Mouse (Mus musculus) adrenal gland, adult 2 months (tissue): ENCODE measurements around the gene Shc1. TPM values are rescaled to one million over a fixed set of nuclear protein-coding genes. Genes with fewer than 3 reads are reported as not detected.

Experiments used
- DNase-seq: peaks from one replicate; pipeline ENCODE4 v3.0.0; 2021
- long read RNA-seq: library from polyadenylated mRNA; stranded (forward); transcript quantifications from one replicate; pipeline ENCODE4 v2.0.0, GENCODE M21; 2021
- polyA plus RNA-seq: library from polyadenylated mRNA; depleted of rRNA; stranded (reverse); fragments of >200 nt; gene quantifications from 2 replicates; pipeline ENCODE4 v1.2.3, GENCODE M21; 2012; rRNA removed
- total RNA-seq, 2 experiments: library from RNA; stranded (reverse); gene quantifications; 2 replicates each; pipeline ENCODE4 v1.2.3; 2021

Shc1 gene
- total RNA-seq (100 to 1,000 TPM in 1 of 2 experiments, 10 to 100 TPM in 1; 69.6 to 113 TPM), polyA plus RNA-seq (62.6 and 67.4 TPM in 2 replicates)
- long read RNA-seq, transcript Shc1-202 (12 exons, 2,617 nt) = minor isoform, 31 of 110 reads
- long read RNA-seq, transcript Shc1-201 (13 exons, 3,250 nt) = major isoform, 49 of 110 reads
- long read RNA-seq, partial matches to known transcripts = 26 of 110 reads
- long read RNA-seq, other reads (novel, unspliced or antisense) = 4 of 110 reads

DNA sequence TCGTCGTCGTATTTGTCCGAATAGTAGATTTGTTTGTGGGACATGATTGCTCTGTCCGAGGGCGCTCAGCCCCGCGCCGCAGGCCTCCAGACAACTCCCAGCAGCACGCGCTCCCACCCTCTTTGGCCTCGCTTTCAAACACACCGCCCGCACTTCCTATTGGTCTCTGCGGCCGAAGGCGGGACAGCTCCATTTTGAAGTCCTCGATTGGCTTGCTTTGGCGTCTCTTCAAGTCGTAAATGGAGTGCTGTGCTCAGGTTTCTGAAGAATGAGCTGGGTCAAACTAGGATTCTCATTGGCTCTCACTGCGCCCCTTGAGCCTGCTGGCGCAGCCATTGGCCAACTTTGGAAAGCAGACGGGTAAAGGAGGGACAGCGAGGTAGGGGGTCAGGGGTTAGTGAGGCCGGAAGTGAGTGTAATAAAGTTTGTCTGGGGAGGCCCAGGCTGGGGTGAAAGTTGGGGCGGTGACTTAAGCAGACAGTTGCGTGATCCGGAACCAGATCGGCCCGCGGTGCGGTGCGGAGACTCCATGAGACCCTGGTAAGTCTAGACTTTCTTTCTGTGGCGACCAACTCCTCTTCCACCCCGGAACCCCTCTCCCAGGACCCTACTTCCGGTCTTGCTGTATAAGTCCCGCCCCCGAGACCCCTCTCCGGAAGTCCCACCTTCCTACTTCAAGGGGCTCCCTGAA is at the start of gene Shc1, which contains the start of gene Cks1b:
Gene Shc1, plus strand, starts transcription at position 274 of the 691 bp plus-strand sequence.
Gene Cks1b, minus strand, starts transcription at position 214 of the 691 bp plus-strand sequence.
- DNase-seq = peak; percentile 96

DNA sequence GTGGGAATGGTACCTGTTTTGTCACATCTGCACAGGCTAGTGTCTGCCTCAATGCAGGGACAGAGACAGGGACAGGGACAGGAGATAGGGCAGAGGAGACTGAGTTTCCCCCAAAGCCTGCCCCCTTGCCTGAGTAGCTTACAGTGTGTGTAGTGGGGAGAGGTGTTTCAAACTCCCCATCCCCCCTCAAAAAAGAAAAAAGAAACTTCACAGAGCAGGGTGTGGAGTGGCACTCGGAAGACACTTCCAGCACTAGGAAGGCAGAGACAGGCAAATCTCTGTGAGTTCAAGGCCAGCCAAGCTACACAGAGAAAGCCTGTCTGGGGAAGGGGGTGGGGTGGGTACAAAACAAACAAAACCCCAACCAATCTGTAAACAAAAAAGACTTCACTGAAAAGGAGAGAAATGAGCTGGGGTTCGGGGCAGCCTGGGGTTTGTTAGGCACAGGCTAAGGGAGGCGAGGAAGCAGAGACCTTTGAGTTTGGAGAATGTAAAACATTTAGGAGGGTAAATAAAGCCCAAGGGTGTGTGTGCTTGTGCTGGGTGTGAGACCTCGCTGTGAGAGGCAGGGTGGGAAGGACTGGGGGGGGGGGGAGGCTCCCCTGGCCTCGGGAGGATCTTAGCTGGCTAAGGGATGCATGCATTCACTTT is 44.5 kb upstream of the Shc1 start:
- no peak for DNase-seq

DNA sequence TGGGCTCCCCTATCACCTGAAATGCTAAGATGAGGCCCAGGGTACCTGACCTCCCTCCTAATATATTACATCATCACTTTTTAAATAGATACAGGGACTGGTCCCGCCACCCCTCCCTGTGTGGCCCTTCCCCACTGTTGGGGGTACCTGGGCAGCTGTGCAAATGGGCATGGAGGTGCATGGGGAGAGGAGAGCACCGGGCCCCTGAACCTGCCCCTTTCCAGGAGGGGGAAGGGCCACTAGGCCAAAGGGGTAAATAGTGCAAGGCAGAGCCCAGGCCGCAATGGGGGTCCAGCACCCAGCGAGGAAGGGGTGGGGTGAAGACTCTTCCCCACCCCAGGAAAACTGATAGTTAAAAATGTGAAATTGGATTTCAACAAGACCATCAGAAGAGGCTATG is 40.4 kb upstream of the Shc1 start:
- DNase-seq = no peak

DNA sequence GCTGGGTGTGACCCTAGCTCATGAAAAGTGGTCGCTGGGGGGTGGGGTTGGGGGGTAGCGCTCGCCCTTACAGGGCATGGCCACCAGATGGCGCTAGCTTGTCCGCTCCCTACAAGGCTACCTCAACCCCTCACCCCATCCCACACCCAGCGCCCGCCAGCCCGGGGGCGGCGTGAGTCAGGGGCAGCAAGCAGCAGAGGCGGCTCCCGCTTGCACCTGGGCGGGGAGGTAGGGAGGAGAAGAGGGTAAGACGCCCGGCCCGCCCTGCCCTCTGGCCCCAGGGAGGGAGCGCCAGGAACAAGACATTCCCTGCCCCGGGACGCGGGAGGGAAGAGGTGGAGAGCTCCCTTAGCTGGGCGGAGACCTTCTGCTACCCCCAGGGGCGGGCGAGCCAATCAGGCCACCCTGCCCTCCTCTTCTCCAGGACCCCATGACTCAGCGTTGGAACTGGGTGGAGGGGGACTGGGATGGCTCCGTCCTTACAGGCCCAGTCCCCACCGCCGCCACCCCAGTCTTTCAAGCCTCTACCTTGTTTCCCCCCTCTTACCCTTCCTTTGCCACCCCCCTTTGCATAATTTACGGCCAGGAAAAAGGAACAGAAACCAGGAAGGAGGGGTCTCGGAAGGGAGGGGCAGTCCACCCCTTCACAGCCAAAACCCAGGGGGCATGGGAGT is 39.7 kb upstream of the Shc1 start:
- DNase-seq = peak; percentile 83

DNA sequence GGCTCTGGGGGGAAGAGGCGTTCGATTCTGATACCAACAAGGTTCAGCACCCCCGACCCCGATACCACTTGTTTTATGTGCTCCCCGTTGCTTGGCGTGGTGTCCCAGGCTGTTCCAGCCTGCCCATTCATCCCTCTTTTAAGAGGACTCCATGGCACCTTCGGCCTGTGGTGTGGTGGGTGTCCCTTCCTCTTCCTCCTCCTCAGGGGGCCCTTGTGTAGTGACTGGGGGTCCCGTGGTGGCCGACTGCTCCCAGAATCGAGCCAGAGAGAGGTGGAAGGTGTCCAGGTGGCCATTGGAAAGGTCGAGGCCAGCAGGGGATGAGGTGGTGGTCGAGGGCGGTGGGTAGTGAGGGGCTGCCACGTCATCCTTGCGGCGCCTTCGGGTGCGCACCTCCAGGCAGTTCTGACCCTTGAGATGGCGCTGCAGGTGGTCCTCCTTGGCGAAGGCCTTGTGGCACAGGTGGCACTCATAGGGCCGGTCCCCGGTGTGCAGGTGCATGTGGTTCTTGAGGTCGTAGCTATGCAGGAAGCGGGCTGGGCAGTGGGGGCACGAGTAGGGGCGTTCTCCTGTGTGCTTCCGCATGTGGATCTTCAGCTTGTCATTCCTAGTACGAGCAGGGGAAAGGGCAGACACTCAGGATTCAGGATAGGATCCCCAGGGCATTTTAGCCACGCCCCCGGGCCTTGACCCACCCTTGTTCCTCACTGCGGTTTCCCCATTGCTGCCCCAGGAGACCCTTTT is 38.7 kb upstream of the Shc1 start:
- peak; percentile 42 for DNase-seq

DNA sequence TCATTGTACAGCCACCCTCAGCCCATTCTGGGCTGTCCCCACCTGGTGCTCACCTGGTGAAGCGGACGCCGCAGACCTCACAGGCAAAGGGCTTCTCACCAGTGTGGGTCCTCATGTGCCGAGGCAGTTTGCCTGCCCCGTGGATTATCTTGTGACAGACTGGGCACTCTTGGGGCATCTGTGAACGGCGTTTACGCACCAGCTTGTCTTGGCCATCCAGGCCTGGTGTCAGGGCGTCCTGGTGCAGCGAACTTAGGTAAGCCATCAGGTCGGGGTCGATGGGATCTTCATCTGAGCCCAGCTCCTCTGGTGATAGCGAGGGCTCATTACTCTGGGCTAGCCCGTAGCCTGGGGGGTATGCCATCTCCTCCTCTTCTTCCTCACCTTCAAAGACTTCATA is 38.0 kb upstream of the Shc1 start:
- DNase-seq = no peak

DNA sequence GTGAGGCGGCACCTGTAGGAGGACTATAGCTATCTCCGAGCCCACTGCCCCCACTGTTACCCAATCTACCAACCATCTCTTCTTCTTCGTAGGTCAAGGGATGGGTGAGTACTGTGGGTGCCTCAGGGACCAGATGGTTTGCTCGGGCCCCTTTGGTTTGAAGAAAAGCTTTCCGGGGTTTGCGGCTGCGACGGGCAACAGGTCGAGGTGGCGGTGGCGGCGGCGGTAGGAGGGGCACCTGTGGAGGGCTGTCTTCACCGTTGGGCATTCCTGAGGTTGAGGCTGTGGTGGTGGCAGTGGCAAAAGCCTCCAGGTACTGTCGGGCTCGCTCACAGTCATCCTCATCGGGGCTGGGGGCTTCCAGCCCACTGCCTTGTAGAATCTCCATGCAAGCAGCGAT is 37.5 kb upstream of the Shc1 start:
- DNase-seq = no peak

DNA sequence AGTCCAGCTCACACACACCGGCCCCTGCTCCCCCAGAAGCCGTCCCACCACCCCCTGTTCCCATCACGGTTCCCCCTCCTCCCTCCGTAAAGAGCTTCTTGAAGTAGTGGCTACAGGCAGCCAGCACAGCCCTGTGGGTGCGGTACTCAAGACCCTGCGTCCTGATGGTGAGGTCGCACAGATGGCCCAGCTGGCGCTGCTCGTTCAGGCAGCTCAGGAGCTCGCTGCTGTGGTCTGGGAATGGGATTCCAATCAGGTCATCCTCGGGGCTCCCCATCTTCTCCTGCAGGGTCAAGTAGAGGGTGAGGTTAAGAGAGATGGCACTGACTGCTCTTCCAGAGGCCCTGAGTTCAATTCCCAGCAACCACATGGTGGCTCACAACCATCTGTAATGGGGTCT is 37.0 kb upstream of the Shc1 start:
- no peak for DNase-seq

DNA sequence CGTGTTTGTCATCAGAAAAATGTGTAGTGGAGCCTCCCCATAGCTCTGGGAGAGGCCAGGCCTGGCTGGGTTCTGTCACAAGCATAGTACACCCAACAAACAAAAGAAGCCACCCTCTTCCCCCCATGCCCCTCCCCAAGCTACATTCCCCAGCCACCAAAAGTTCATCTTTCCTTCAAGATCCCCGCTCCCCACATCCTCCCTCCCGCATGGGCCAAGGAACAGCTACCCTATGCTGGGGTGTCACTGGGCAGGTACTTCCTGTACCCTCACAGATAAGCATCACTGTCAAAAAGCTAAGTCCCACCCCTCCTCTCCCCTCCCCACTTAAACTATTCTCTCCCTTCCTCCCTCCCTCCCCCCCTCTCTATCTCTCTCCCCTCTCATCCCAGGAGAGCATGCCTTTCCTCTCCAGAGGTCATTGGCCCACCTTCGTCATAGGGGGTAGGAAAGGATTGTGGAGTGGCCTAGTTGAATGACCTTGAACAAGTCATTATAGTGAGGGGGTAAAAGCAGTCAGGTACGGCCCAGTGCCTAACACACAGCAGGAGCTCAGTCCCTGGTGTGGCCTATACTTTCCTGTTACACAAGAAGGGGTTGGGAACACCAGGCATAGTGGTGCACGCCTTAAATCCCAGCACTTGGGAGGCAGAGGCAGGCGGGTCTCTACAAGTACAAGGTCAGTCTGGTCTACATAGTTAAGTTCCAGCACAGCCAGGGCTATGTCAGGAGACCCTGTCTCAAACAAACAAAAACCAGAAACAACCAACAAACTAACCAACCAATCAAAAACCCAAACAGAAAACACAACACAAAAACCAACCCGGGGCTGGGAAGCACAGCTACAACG is 36.0 kb upstream of the Shc1 start:
- peak; percentile 2 for DNase-seq

DNA sequence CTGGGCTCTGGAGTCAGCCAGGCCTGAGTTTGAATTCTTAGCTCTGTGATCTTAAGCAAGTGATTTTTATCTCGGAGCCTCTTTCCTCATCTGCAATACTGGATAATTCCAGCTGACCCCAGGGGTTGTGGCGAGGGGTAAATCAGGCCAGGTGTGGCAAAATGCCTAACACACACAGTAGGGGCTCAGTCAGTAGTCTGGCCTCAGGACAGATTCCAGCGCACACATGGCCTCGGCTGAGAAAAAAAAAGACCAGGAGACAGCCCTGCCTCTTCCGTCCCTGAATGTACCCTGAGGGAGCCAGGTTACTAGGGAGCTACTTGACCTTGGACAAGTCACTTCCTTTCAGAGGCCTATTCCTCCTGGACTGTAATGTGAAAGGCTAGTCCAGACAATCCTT is 35.3 kb upstream of the Shc1 start:
- DNase-seq = no peak

DNA sequence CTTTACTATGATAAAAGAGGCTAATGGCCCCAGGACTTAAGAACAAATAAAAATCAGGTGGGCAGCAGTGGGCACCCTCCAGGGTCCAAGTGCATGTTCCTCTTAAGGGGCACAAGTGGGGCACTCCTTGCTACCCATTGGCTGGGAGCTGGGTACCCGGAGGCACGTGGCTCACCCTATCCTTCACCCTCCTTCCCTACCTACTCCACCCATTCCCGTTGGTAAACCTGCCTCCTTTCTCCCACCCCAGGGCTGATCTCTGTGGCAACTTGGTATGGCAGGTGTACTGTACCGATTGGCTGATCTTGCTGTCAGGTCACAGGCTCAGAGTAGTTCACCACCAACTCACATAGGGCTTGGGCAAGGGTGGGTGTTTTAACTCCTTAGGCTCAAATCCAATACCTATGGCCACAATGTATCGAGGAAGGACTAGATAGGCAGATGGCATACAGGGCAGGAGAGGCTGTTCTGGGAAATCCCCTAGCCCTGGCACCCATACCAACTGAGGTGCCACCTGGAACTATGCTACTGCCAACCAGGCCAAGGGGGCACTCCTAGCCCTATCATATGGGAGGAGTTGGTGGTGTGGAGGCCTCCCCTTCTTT is 34.5 kb upstream of the Shc1 start:
- DNase-seq = no peak

DNA sequence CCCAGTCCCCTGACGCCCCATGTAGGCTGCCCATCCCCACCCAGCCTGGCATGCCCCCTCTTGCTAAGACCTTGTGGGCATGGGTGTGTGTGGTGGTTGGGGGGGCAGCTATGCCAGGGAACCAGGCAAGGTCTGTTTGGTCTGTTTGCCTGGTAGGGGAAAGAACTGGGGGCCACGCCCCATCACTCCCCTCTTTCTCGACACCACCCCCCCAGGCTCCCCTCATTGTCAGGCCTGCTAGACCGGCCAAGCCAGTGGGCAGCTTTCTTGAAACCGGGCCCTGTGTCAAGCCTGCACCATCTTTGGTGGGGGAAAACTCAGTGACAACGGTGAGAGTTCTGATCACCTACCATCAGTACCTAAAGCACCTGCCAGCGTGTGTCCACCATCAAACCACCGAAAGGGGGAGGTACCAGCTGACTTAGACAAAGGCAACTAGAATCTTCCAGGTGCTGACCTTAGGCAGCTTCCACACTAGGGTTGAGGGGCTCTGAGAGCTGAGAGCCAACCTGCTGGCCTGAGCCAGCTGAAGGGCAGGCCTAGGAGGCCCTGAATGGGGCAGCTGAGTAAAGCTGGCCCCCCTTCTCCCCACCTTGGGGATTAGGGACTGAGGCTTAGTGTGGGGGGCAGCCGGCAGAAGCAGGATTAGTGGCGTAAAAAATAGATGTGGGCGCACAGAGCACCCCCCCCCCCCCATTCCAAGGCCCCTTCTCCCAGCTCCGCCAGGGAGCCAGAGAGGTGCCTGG is 33.7 kb upstream of the Shc1 start:
- no peak for DNase-seq

DNA sequence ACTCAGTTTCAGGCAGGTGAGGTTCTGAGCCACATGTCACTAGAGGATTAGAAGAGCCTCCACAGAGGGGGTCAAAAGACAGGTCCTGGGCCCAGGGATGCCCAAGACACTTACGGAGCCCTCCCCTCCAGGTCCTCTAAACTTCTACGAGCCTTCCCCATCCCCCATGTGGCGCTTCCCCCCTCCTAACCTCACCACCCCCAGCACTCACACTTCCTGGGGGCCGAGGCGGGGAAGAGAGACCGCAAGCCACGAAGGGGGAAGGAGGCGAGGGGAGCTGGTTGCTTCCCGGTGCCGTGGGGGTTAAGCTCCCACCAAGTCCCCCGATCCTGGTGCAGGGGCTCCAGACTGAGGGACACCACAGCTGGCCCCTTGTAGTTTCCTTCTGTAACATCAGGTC is 32.8 kb upstream of the Shc1 start:
- no peak for DNase-seq

DNA sequence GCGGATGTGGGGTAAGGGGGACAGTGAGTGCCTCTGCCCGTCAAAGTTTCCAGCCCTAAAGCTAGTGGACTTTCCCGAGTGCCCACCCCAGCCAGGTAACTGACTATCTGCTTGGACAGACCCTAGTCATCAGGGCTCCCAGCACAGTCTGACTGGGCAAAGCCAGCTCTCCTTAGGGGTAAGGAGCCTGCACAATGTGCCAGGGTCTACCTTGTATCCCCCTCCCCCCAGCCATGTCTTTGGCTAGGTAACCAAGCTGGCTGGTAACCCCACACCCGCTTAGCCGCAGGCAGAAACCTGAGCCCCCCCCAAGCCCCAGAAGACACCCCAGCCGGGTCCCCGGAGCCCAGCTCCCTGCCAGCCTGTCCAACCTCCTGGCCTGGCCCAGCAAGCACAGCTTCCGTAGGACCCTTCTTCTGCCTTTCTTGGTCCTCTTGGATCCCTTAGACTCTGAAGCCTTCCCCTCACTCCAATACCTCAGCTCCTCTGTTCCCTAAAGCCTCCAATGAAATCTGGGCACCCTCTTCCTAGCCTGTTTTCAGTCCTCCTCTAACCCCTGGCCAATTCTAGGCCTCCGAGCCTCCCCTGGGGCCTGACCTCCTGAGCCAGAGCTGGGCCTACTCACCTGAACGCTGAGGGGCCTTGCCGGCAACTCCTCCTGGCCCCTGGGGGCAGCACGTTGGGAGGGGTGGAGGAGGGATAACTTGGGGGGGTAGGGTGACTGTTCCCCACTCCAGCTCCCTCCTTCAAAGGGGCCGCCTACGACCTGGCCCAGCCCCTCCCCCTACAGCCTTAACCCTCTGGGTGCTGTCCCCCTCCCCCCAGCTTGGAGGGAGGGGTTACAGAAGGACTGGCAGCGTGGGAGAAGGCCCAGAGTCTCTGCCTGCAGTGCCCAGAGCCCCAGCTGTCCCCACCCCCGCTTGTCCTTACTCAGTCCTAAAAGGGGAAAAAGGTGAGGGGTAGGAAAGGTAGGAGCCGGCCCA is 31.5 kb upstream of the Shc1 start:
- peak; percentile 43 for DNase-seq

DNA sequence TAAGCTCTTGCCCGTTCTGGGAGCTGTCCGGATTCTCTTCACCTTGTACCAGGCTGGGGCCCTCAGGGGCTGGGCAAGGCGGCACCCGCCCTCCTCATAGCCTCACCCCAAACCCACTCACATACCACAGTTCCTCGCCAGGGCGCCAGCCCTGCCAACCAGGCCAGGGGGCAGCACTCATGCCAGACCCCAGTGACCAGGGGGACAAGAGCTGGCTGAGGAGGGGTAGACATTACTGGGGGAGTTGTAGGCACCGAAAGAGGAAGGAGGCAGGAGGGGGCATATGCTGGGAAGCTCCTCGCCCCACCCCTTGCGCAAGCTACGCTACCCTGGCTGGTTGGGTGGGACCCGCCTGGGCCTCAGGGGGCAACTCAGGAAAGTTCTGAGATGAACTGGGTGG is 30.6 kb upstream of the Shc1 start:
- DNase-seq = peak; percentile 63

DNA sequence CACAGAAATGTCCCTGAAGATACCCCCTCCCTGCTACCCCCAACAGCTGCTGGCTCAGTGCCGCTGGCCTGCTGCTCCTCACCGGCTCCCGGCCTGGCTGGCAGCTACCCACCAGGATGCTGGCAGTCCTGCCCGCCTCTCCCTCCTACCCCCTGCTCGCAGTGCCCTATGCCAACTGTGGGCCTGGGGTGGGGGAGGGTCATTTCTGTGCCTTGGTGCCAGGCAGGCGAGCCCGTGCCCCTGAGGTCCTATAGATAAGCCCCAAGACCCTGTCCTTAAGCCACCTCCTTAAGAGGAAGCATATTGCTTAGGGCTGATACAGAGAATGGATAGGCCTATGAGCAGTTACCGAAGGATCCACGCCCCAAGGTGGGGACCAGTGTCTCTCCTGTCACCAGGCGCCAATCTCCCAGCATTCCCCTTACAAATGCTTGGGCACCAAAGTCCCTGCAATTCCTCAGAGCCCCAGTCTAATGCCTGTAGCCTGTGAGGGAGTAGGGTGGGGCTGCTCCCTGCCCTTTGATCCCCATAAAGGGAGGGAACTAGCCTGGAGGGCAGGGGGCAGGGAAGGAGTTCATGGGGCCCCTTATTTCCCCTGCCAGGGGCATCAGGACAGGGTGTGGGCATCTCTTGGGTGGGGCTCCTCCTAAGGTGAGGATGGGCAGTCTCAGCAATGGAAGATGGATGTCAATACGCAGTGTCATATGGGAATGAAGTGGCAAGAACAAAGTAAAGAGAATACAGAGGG is 29.9 kb upstream of the Shc1 start:
- DNase-seq = peak; percentile 68

DNA sequence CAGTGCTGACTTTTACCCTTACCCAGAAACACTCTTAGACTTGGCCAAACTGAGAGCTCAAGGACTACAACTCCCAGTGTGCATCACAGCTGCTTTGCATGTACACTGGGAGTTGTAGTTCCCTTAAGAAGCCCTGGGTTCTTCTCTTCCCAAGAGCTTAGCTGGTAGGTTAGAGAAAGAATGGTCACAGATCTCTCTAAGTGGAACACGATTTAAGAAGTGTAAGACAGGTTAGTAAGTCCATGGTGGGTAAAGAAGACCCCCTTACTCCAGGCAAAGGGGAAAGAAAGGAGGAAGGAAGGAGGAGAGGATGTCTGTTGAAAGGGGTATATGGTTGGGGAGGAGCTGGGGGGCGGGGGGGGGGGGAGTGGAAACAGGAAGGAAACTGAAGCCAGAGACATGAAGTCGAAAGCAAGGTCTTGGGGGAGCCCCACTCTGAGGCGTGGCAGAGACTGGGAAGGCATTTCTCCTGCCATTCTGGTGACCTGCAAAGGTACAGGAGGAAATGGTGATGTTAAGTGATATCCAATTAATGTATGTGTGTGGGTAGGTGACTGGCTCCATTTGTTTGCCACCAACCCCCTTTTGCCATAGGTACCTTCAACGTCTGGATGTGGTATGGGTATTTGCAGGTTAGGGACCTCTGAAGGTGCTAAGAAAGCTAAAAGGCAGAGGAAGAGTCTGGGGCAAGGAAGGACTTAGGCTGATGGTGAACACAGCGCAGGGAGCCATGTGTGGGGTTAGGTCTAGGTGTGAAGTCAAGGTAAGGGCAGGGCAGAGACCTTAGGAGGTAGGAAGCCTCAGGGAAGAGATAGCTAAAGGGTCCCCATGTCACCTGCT is 29.1 kb upstream of the Shc1 start:
- no peak for DNase-seq
